Mouse (Mus musculus) kidney, adult 2 months (tissue): Measurements from ENCODE around the gene Il11. TPM values are rescaled to one million over a fixed set of nuclear protein-coding genes. Genes with fewer than 3 reads are reported as not detected.
"Not testable (repeated sequence)": the region's sequence is repeated elsewhere in the genome, so short reads cannot be mapped to it uniquely, and the experiment has no call there.

Source experiments
- DNase-seq: peaks from one replicate; pipeline ENCODE4 v3.0.0; 2021
- H3K27ac ChIP-seq: fragments of 200-500 bp; 2 replicates; pipeline ENCODE4 v1.5.1; 2012; ENCODE audit warnings: low read depth, low read length, control low read depth, inconsistent platforms; ENCODE audit not compliant: insufficient read depth
- H3K27me3 ChIP-seq: fragments of 200-500 bp; replicated peaks from 2 replicates; pipeline ENCODE4 v1.6.1; 2012; ENCODE audit warnings: mild to moderate bottlenecking, moderate library complexity, low read length, inconsistent platforms; ENCODE audit not compliant: control insufficient read depth, insufficient read depth
- H3K36me3 ChIP-seq: fragments of 200-500 bp; 2 replicates; pipeline ENCODE4 v1.6.1; 2012; ENCODE audit warnings: mild to moderate bottlenecking, moderate library complexity, low read length, inconsistent platforms; ENCODE audit not compliant: control insufficient read depth, insufficient read depth
- H3K4me1 ChIP-seq: fragments of 200-500 bp; 2 replicates; pipeline ENCODE4 v1.6.1; 2011; ENCODE audit warnings: low read length; ENCODE audit not compliant: control insufficient read depth, insufficient read depth
- H3K4me3 ChIP-seq: fragments of 200-500 bp; 2 replicates; pipeline ENCODE4 v1.5.1; 2011; ENCODE audit warnings: mild to moderate bottlenecking, low read depth, low read length, control low read depth; ENCODE audit not compliant: insufficient read depth
- CTCF ChIP-seq: fragments of 200-500 bp; conservative IDR thresholded peaks from 2 replicates; pipeline ENCODE4 v1.5.1; 2011; ENCODE audit warnings: low read depth, mild to moderate bottlenecking, control low read depth, low read length, moderate library complexity, mixed read lengths; ENCODE audit not compliant: insufficient read depth, insufficient read length
- POLR2A ChIP-seq: fragments of 200-500 bp; IDR thresholded peaks from one replicate; pipeline ENCODE4 v1.6.1; 2011; ENCODE audit warnings: low read depth, low read length, control low read depth
- WGBS: fragments of 180-500 bp; shearing (Covaris S2); methylation state at CpG from one replicate; pipeline ENCODE4 v1.1.7; 2018; 5-methylcytosine and 5-hydroxymethylcytosine counted together
- polyA plus RNA-seq: library from polyadenylated mRNA; depleted of rRNA; stranded (reverse); fragments of >200 nt; gene quantifications from 2 replicates; pipeline ENCODE4 v1.2.3, GENCODE M21; 2012; rRNA removed

Il11 gene
- polyA plus RNA-seq: 0.13 and 0.24 TPM in 2 replicates

- TF ChIP-seq POLR2A (no peak), CTCF (no peak)
- H3K4me3 ChIP-seq: no peak within 1 kb of the TSS
- H3K4me1 ChIP-seq: no peaks in the 10 kb centered on the region
- H3K27me3 ChIP-seq: no peaks in the 10 kb centered on the region
- DNase-seq: no peak
- WGBS: 81% methylated on average over 2 of the region's 2 CpGs
- H3K36me3 ChIP-seq: no peaks in the 10 kb centered on the region
- no peak within 1 kb of the TSS for H3K27ac ChIP-seq
Observed at GRCm38 (mm10) chr7:4782759-4783158, at the start of gene Il11, which contains the start of gene Tmem190. TSS of gene Il11 (minus strand) at chr7:4782859. TSS of gene Tmem190 (plus strand) at chr7:4782937.

DNA sequence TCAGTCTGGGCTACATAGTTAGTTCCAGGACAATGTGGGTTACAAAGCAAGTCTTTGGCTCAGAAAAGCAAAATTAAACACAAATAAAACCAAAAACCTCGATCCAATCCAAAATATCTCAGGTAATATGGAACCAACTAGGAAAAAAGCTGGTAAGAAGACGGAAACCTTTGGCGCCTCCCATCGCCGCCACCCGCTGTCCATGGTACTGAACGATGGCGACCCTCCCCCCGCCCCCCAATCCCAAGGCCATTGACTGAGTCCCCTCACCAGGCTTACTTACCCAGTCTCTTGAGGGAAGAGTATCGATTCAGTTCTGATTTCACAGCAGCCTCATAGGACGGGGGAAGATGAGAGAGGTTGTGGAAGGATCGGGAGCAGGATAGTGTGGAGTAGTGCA, 47.8 kb upstream of the Il11 start:
- no peak for DNase-seq
- Histone ChIP-seq H3K4me3 (no peak overlapping the region), H3K27me3 (no peaks in the 10 kb centered on the region), H3K4me1 (no peaks in the 10 kb centered on the region), H3K36me3 (no peaks in the 10 kb centered on the region), H3K27ac (no peak overlapping the region)
- 20% methylated on average over 12 of the region's 12 CpGs for whole genome bisulfite sequencing
- no peak for TF ChIP-seq CTCF
- no peak for TF ChIP-seq POLR2A

DNA sequence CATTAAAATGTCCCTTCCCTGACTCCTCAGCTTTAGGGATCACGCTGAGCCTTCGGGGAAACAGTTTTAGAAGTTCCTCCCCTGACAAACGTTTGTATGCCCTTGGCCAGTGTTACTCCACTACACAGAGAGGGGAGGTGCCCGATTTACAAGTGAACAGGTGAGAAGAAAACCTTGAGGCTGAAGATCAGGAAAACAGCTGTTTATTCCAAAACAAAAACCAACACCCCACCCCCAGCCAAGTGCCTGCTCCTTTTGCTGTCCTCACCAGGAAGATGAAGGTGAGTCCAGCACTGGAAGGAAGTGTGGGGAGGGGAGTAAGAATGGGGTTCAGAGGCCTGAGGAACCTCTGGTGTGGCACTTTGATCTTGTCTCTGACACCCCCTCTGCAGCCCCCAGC, 42.7 kb upstream of the Il11 start:
- WGBS: 57% methylated on average over 4 of the region's 4 CpGs
- no peak overlapping the region for H3K4me3 ChIP-seq
- TF ChIP-seq POLR2A: no peak
- H3K27me3 ChIP-seq: no peaks in the 10 kb centered on the region
- no peak for DNase-seq
- peaks cover 3% of the 10 kb centered on the region; the same call in 1 of the 2 replicates for H3K4me1 ChIP-seq
- H3K27ac ChIP-seq: no peak overlapping the region
- no peaks in the 10 kb centered on the region for H3K36me3 ChIP-seq

DNA sequence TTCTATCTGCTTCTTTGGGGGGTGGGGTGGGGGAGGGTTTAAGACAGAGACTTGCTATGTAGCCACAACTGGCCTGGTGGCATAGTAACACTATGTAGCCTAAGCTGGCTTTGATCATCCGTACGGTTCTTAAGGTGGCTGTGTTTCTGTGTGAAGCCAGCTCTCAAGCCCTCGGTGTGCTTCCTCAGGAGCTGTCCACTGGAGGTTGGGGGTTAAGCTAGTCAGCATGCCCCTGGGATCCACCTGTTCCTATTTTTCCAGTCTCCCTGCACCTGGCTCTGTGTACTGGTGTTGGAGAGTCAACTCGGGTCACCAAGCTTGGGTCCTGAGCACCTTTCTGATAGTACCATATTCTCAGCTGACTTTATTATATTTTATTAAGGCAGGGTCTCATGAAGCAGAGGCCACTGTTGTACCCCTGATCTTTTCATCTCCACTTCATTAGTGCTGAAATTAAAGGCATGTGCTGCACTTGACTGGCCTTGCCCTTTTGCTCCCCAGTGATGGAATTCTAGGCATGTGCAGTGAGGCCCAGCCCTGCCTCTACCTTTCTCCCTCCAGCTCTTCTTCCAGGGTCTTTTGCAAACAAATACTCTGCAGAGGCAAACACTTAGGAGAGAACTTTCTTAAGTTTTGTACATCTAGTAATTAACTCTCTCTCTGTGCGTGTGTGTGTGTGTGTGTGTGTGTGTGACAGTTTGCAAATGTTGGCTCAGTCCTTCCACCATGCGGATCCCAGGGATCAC, 39.7 kb upstream of the Il11 start:
- Histone ChIP-seq H3K27me3 (no peaks in the 10 kb centered on the region), H3K4me1 (peaks cover 3% of the 10 kb centered on the region; the same call in 1 of the 2 replicates), H3K36me3 (no peaks in the 10 kb centered on the region), H3K27ac (peak overlapping the region; percentile 25; the same call in 1 of the 2 replicates), H3K4me3 (no peak overlapping the region)
- DNase-seq: peak; percentile 41
- no peak for TF ChIP-seq POLR2A
- no peak for TF ChIP-seq CTCF
- WGBS: 50% methylated on average over 6 of the region's 6 CpGs

- DNase-seq: no peak
- TF ChIP-seq CTCF (no peak), POLR2A (no peak)
- Histone ChIP-seq H3K36me3 (no peaks in the 10 kb centered on the region), H3K4me1 (peaks cover 3% of the 10 kb centered on the region; the same call in 1 of the 2 replicates), H3K27ac (no peak overlapping the region), H3K27me3 (no peaks in the 10 kb centered on the region), H3K4me3 (no peak overlapping the region)
- WGBS: 89% methylated on average over 4 of the region's 4 CpGs
Observed at GRCm38 (mm10) chr7:4821690-4822089, 39.0 kb upstream of the Il11 start.

- WGBS: 93% methylated on average over 7 of the region's 7 CpGs
- H3K27ac ChIP-seq, H3K27me3 ChIP-seq, H3K36me3 ChIP-seq, DNase-seq, H3K4me1 ChIP-seq, H3K4me3 ChIP-seq: not testable (repeated sequence)
Observed at GRCm38 (mm10) chr7:4820925-4821324, 38.3 kb upstream of the Il11 start.

DNA sequence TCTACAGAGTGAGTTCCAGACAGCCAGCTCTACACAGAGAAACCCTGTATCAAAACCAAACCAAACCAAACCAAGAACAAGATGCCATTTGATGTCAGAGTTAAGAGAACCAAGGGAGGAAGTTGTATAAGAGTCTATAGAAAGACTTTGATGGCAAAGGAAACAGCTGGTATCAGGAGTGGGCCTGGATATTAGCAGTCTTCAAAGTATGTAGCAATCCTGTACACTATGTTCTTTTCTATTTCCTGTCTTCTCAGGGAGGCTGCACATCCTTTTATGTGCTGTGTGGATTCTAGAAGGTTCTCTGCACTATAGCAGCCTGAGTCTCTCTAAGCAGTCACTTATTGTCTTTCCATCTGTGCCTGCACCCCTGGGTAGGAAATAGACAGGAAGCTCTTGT, 33.9 kb upstream of the Il11 start:
- Histone ChIP-seq H3K27me3 (no peaks in the 10 kb centered on the region), H3K4me1 (peaks cover 4% of the 10 kb centered on the region; the same call in 1 of the 2 replicates), H3K4me3 (no peak overlapping the region), H3K36me3 (no peaks in the 10 kb centered on the region), H3K27ac (no peak overlapping the region)
- no peak for TF ChIP-seq POLR2A
- TF ChIP-seq CTCF: no peak
- no peak for DNase-seq
